Mouse (Mus musculus): ENCODE measurements around the gene Gm20937. TPM values are rescaled to one million over a fixed set of nuclear protein-coding genes. Genes with fewer than 3 reads are reported as not detected.
"Not testable (repeated sequence)": the region's sequence is repeated elsewhere in the genome, so short reads cannot be mapped to it uniquely, and the experiment has no call there.

The Gm20937 gene
- not detected for total RNA-seq (2021)
- long read RNA-seq, experiment 1 = 0 reads
- long read RNA-seq, experiment 2 = 0 reads

DNA sequence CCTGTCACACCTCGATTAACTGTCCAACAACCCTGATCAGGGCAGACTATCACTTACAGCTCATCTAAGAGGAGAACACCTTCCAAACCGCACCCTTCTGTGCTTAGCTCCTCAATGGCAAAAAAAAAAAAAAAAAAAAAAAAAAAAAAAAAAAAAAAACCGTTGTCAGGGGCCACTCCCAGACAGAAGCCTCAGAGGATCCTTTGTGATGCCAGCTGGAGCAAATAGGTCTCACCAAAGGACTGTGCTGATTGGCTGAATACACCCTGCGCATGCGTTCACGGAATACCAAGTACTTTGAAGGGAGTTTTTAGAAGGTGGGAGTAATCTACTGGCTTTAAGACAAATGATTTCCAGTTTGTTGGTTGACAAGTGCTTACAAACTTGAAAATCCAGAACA, at the start of gene Gm20937:
Gene Gm20937 (minus strand): TSS at position 101 of the 400 bp plus-strand sequence.
- DNase-seq (ENCODE audit: low spot score in 2 of 2); H3K27ac ChIP-seq; H3K4me3 ChIP-seq: not testable (repeated sequence)

Other genes with a start within 250 kb of the Gm20937 start
- not detected for gene Gm20816, start 243.1 kb upstream of the Gm20937 start, total RNA-seq (2021)